Mouse (Mus musculus) mouse embryonic stem cell (cell line): Measurements from ENCODE around the gene Scn3b.

Source experiments
- in situ Hi-C, 2 experiments: fragments of 300-500 bp; cut with MboI; formaldehyde crosslinking; loops; 1 replicate in 1 of 2; 3 replicates in 1 of 2; pipeline ENCODE4 v1.14.3; 2019 to 2020; ENCODE audit warnings: low sequenced_read_pairs in 2 of 2, low pct_unique_long_range_greater_than_20kb in 1 of 2, mixed read lengths in 1 of 2; ENCODE audit not compliant: unreplicated experiment in 1 of 2

Scn3b gene

DNA sequence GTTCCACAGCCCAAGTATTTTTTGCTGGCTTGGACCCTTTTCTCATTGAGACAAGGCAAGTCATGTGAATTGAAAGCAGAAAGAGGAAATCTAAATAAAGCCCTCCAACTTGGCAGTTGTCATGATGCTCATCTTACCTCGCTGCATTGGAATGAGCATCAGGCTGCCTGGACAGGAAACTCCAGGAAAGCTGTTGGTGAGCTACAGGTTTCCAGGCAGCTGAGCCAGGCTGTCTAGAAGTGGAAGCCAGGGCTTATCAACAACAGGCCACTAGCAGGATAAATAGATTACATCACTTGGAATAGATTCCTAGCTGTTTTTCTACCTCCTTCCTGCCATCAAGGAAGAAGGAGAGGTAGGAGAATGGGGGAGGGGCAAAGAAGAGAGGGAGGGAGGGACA is 19.9 kb upstream of the Scn3b start:
- in situ Hi-C loops: loop anchor here in 1 of 2 experiments (25.0 kb wide), 1 partner anchor 538 kb away; no protein-coding TSS in a partner anchor

GRCm38 (mm10) chr9:40252459-40252858 is 16.6 kb upstream of the Scn3b start:
- in situ Hi-C loops: no loop called here

GRCm38 (mm10) chr9:40263874-40264273 is 5.1 kb upstream of the Scn3b start:
- in situ Hi-C loops: no loop called here

- in situ Hi-C loops: no loop called here
Measured at GRCm38 (mm10) chr9:40268040-40268747, 823 bp upstream of the Scn3b start.

DNA sequence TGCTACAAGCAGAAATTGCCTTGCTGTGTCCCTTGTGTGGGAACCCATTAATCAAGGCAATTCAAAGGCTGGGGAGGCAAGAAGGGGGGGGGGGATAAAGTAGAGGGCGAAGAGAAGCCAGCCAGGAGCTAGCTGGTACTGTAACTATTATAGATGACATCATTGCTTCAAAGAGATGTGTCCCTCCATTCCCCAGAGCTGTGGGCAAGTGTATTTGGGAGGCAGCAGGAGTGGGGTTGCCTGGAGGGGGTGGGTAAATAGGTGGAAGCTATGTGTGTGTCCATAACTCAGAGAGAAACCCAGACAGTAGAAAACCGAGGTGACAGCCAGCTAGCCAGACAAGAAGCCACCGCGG is 292 bp upstream of the Scn3b start:
- in situ Hi-C loops: no loop called here

DNA sequence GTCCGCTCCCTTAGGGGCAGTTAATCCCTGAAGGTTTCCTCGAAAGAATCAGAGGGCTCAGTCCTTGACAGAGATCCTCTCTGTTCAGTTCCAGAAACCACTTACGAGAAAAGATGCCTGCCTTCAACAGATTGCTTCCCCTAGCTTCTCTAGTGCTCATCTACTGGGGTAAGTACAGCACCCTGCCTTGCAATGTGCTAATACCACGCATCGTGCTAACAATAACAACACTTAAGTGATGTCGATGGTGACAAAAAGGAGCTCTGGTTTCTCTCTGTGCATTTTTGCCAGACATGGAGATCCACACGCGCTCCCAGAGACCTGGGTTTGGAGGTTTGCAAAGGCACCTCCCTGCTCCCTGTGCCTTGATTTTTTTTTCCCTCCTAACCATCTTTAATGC is 863 bp downstream of the Scn3b start:
- in situ Hi-C loops: no loop called here

- in situ Hi-C loops: no loop called here
Measured at GRCm38 (mm10) chr9:40271075-40271474, 2.1 kb downstream of the Scn3b start.

DNA sequence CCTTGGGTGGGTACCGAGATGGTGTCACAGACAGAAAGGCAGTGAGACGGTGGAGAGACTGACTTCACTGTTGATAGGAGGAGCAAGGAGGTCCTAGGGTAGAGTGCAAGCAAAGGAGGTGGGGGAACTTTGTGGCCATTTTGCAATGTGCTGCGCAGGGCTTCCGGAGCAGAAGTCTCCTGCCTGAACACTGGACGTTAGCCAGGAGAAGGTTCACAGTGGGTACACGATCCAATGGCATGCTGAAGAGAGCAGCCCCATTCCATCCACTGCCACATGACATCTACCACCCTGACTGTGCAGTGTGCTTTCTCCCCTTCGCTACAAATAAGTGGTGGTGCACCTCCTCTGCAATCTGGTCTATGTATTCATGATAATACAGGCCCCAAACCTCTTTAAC is 3.8 kb downstream of the Scn3b start:
- in situ Hi-C loops: no loop called here

DNA sequence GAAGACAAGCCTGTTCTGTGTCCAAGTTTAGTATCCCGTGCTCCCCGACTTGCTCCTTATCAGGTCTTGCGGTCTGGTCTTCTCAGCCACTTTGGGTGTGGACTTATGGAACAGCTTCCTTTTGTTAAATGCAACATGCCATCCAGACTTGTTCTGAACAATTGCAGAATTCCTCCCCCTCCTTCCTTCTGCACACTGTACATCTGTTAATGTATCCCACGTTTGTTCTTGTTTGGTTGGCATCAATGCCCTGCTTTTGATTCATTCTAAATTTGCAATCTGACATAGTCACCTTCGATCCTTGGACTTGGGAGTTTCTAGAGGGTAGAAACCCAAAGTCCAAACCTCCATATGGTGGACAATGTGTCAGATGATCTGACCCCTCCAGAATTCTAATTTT is 6.9 kb downstream of the Scn3b start:
- in situ Hi-C loops: no loop called here

DNA sequence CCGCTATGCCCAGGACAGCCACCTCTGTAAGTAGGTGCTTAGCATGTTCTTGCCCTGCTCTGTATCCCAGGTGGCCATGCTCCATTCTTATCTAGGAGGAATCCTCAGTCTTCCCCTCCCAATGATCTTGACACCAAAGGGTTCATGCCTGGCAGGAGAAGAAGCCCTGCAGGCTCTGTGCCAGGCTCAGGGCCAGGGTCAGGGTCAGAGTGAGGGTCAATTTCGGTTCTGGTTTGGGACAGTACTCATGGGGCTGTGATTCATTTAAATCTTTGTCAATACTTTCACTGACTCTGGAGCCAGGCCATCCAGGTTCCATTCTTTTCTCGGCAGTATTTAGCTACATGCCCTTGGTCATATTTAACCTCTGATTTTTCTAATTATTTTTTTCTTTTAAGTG is 8.7 kb downstream of the Scn3b start:
- in situ Hi-C loops: no loop called here

GRCm38 (mm10) chr9:40279438-40279837 is 10.4 kb downstream of the Scn3b start:
- in situ Hi-C loops: no loop called here

DNA sequence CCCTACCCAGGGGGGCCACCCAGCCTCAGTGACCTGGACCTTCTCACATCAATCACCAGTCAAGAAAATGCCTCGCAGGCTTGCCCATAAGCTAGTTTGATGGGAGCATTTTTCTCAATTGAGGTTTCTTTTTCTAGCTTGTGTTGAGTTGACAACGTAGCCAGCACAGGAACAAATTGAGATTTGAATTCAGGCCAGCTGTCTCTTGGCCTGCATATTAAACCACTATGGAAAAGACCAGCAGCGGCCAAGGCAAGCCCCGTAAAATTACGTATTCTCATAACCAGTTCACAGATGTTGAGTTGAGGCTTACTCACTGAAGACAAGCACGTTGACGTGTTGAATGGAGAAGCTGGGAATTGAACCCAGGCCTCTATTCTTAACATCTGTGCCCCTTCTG is 14.0 kb downstream of the Scn3b start:
- in situ Hi-C loops: no loop called here

DNA sequence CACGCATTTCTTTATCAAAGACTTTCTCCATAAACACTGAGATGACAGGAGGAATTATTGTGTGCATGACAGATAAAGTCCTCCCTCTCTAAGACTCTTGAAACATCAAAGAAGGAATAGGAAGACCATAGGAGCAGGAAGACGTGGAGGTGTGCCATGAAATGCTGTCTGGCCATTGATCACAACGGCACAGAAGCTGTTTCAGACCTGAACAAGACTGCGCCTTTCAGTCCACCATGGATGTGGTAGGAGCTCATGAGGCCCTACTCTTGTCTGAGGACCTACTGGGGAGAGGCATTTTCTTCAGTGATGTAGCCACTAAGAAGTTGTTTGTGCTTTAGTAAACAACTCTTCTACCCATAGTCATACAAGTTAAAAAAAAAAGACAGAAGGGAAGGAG is 23.5 kb downstream of the Scn3b start:
- in situ Hi-C loops: no loop called here

DNA sequence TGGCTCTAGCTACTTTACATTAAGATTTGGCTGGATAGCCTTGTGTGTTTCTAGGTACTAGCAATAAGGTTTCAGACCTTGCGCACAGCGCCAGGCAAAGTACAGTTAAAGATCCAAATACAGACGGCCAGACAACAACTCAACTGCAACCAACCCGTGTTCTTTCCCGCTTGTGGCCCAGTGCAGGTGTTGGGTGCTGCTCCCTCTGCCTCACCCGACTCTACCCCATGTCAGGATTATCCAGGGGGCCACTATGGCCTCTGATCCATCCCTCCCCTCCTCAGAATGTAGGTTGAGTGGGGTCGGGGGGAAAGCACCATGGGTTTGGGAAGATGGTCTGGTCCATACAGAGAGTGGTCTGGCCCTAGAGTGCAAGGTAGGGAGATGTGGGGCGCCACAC is 24.3 kb downstream of the Scn3b start:
- in situ Hi-C loops: no loop called here

DNA sequence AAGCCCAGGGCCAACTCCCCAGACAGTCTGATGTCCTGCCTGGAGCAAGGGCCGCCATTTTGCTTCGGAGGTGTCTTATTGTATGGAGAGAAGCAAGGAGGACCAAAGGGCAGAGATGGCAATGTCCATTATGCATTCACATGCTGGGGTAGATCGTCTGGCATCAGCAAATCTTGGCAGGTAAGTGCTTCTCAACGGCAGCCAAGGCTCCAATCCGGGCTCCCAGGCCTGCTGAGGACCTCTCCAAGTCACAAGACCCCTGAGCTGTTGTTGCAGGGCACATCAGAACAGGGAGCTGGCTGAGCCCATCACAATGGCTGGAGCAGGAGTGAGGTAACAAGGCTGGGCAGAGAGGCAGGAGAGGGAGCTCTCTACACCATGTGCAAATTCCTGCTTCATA is 24.7 kb downstream of the Scn3b start:
- in situ Hi-C loops: no loop called here

GRCm38 (mm10) chr9:40294210-40294609 is 25.2 kb downstream of the Scn3b start:
- in situ Hi-C loops: no loop called here

GRCm38 (mm10) chr9:40294866-40295265 is 25.8 kb downstream of the Scn3b start:
- in situ Hi-C loops: no loop called here

DNA sequence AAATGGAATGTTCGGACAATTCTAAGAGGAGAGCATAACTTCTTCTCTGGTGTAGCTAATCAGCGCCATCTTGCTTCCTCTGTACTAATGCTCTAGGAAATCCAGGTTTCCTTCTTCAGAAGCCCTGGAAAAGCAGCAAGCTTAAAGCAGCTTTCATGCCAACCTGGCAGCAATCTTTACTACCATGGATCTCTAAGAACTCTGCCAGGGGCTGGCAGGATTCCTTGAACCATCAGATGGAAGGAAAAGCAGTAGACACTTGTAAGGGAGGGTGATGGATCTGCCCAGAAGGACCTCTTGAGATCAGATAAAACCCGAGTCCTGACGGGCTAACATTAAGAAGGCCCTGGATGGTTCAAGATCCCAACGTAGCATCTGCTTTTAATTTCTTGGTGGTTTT is 27.2 kb downstream of the Scn3b start:
- in situ Hi-C loops: no loop called here

DNA sequence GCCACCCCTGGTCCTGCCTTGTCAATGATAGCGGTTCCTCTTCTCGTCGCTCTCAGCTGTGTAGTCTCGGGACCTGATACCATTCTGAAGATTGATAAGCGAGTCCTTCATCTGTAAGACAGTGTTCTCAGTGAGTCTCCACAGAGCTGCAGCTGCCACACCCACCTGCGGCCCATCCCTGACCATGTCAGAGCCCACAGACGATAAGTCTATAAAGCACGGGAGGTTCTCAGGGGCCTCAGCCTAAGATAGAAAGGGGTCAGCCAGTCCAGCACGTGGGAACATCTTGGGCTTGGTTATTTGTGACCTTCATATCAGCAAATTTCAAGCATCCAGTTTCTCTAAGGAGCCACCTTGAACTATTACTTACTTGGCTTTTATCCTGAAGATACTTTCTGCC is 29.0 kb downstream of the Scn3b start:
- in situ Hi-C loops: no loop called here

GRCm38 (mm10) chr9:40299323-40299722 is 30.3 kb downstream of the Scn3b start:
- in situ Hi-C loops: no loop called here
